Mouse (Mus musculus): ENCODE data around the gene Wnk1. TPM values are rescaled to one million over a fixed set of nuclear protein-coding genes. Genes with fewer than 3 reads are reported as not detected.

Wnk1 gene
- polyA plus RNA-seq (2012; rRNA removed; ENCODE audit: low replicate concordance), result 110 and 186 TPM in 2 replicates

DNA sequence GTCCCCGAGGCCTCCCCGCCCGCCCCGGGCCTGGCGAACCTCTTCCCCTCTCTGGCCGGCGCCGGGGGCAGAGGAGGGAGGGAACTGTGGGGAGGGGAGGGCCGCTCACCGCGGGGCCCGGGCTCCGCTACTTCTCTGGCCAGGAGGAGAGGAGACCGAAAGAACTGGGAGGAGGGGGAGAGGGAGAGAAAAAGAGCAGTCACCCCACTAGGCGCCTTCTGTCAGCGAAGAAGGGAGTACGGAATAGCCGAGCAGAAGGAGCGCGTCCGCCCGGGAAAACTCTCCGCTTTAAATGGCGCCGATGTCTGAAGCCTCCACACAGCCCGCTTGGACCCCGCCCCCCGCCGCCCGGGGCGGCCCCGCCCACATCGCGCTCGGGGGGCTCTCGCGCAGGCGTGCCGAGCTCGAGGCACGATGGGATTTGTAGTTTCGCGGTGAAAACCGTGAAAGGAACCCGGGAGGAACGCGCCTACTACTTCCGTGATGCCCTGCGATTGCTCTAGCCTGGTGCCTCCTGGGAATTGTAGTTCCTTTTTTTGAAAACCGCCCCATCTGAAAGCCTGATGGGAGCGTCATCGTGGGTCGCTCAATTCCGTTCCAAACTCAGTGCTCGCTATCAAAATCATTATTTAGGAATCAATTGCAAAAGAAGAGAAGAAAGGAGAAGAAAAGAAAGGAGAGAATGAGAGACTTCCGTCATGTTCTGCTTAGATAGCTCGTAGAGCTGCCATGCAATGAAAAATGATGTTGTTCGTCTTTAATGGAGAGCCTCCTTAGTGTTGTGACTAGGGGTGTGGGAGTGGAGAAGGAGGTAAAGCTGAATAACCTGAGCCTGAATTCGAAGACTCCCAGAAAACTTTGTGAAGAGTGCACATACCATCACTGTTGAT, at the start of gene Wnk1:
Gene Wnk1 (minus strand): TSS at position 307 of the 890 bp plus-strand sequence.

DNA sequence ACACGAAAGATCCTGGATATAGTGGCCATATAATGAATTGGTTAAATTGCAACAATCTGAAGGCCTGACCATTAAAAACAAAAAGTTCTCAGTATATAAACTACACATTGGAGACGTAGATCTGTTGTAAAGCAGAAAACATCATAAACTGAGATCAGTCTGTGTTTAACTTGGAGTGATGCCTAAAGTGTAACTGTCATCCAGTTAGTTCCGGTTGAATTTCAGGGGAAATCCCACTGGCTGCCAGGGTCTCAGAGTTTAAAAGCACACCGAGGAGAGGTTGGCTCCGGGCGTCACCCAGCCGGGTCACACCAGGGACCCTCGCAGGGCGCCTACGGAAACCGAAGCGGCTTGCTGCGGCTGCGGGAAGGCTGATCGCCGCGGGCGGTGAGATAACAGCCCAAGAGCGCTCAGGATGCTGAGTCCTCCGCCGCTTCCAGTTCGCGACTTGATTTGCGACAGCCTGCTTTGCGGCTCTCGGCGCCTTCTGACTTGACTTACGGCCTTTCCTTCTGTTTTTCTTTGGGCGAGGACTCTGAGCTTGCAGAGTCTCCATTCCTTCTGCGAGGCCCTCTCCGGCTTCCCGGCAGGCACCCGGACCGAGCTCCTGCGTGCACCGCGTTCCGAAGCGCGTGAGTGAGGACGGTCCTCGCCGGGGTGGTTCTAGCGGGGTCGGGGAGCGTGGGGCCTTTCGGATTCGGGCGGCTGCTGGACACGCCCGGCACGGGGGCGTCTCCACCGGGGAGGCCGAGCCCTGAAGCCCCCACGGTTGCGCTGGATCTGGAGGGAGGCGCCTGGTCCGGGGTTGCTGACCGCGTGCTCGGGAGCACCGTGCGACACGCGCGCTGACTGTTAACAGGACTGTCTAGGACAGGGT, 136.0 kb downstream of the Wnk1 start, which contains the start of gene Rad52:
Gene Rad52 (plus strand): TSS at position 495 of the 877 bp plus-strand sequence.

Other genes starting within 250 kb of the Wnk1 start
- 6.5 and 13.9 TPM in 2 replicates for gene Erc1, start 190.5 kb downstream of the Wnk1 start, polyA plus RNA-seq (2012; rRNA removed; ENCODE audit: low replicate concordance)
- 35.1 and 35.3 TPM in 2 replicates for gene Rad52, start 136.0 kb downstream of the Wnk1 start, polyA plus RNA-seq (2012; rRNA removed; ENCODE audit: low replicate concordance)
- gene Ninj2, start 54.7 kb upstream of the Wnk1 start, polyA plus RNA-seq (2012; rRNA removed; ENCODE audit: low replicate concordance), result 0.20 and 0.29 TPM in 2 replicates

Measured in mammary gland, adult 2 months (tissue).